Mouse (Mus musculus): ENCODE measurements around the gene Tsc22d4.

DNA sequence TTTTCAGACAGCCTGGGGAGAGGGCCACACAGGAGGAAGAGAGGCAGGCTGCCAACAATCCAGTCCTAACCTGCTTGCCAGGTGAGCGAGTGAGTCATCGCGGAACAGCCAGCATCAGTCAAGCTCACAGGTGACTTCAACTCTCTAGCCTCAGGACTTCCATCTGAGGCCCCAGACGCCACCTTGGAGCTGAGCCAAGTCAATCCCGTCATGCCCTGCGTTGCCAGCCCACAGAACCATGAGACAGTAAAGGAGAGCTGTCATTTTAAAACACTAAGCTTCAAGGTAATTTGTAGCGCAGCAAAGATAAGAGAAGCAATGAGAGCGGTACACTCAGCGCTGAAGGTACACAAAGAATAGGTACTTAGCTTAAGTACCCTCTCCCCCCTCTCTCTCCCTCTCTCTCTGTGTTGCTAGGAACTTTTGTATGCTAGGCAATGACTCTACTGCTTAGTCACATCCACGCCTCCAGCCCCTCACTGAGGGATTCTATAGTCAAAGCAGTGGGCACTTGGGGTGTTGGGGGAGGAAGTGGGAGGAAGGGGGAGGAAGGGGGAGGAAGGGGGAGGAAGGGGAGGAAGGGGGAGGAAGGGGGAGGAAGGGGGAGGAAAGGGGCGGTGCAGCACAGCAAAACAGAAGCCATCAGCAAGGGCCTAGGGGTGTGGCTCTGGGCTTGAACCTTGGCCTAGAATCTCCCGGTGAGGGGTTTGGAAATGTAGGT is 38.5 kb upstream of the Tsc22d4 start:
- TF ChIP-seq EP300 (IDR thresholded peaks at IDR 0.05; ENCODE audit: low read depth) (no peak), CTCF (IDR thresholded peaks at IDR 0.05; ENCODE audit: low read depth) (no peak)
